Mouse (Mus musculus): ENCODE measurements around the gene Abhd11. TPM values are rescaled to one million over a fixed set of nuclear protein-coding genes. Genes with fewer than 3 reads are reported as not detected.

Abhd11 gene
- polyA plus RNA-seq, 1 experiment from 2014 or later, result 50.7 TPM

DNA sequence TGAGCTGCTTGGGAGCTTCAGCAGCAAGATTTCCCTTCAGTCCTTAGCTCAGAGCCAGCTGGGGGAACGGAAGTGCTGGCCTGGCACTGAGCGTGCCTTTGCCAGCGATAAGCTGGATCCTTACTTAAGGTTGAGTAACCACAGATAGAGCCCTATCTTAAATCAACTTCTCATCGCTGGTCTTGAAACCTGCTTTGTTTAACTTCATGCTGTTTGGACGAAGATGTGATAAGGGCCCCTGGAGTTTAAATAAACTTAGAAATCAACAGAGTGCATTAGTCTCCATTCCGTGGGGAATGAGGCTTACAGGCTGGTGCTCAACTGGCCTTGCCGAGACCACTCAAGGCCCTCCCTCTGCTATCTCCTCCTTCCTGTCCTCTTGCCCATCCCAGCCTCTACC is 34.7 kb upstream of the Abhd11 start:
- Histone ChIP-seq H3K36me3 (no peaks in the 10 kb centered on the region), H3K9me3 (no peaks in the 10 kb centered on the region), H3K4me2 (replicated peaks) (no peak overlapping the region), H3K4me1 (replicated peaks) (no peaks in the 10 kb centered on the region), H3K4me3 (replicated peaks) (no peak overlapping the region), H3K9ac (replicated peaks) (no peak overlapping the region), H3K27ac (no peak overlapping the region), H3K27me3 (no peaks in the 10 kb centered on the region)
- no peak for ATAC-seq
- 79% methylated on average over 7 of the region's 7 CpGs for WGBS

DNA sequence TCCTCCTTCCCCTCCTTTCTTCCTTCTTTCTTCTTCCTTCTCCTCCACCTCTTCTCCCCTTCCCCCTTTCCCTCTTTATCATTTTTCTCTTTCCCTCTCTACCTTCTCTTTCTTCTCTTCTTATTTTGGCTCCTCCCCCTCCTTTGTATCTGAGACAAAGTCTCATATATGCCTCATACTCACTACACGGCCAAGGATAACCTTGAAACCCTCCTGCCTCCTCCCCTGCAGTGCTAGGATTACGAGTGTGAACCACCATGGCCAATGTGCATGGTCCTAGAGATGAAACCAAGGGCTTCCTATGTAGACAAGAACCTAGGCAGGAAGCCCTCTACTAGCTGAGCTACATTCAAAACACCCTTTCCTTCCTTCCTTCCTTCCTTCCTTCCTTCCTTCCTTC is 34.0 kb upstream of the Abhd11 start:
- no peak overlapping the region for H3K4me3 ChIP-seq (replicated peaks)
- H3K9ac ChIP-seq (replicated peaks), result no peak overlapping the region
- ATAC-seq, result no peak
- no peaks in the 10 kb centered on the region for H3K27me3 ChIP-seq
- H3K36me3 ChIP-seq, result no peaks in the 10 kb centered on the region
- no peak overlapping the region for H3K4me2 ChIP-seq (replicated peaks)
- H3K27ac ChIP-seq, result no peak overlapping the region
- 62% methylated on average over 2 of the region's 2 CpGs for WGBS
- no peaks in the 10 kb centered on the region for H3K9me3 ChIP-seq
- H3K4me1 ChIP-seq (replicated peaks), result no peaks in the 10 kb centered on the region

- Histone ChIP-seq H3K27ac (no peak overlapping the region), H3K36me3 (no peaks in the 10 kb centered on the region), H3K9me3 (no peaks in the 10 kb centered on the region), H3K4me3 (replicated peaks) (no peak overlapping the region), H3K9ac (replicated peaks) (no peak overlapping the region), H3K4me2 (replicated peaks) (no peak overlapping the region), H3K4me1 (replicated peaks) (no peaks in the 10 kb centered on the region), H3K27me3 (no peaks in the 10 kb centered on the region)
- 88% methylated on average over 2 of the region's 2 CpGs for WGBS
- ATAC-seq, result no peak
Observed at GRCm38 (mm10) chr5:134976164-134976563, 32.8 kb upstream of the Abhd11 start.

DNA sequence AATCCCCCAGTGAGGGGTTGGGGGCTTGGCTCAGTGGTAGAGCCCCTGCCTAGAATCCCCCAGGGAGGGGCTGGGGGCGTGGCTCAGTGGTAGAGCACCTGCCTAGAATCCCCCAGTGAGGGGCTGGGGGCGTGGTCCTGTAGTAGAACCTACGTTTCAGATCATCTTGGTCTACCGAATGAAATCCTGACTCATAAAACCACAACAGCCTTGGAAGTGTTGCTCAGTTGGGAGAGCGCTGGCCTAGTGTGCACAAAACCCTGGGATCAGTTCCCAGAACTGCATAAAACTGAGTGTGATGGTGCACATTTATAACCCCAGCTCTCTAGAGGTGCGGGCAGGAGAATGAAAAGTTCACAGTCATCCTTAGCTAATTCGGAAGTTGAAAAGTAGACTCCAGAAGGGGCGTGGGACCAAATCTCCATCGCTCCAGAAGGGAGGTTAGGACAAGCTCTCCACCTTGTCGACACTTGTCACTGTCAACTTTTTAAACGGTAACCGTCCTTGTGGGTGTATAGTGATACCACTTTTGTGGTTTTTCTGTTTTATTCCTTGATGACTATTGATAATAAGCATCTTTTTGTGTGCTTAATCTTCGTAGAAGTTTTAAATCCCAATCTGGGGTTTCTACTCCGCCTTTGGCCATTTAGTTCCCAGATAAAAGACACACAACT is 32.2 kb upstream of the Abhd11 start:
- H3K27me3 ChIP-seq, result no peaks in the 10 kb centered on the region
- H3K4me3 ChIP-seq (replicated peaks), result no peak overlapping the region
- H3K36me3 ChIP-seq, result no peaks in the 10 kb centered on the region
- WGBS, result 86% methylated on average over 14 of the region's 14 CpGs
- no peak overlapping the region for H3K9ac ChIP-seq (replicated peaks)
- H3K27ac ChIP-seq, result no peak overlapping the region
- H3K4me1 ChIP-seq (replicated peaks), result no peaks in the 10 kb centered on the region
- no peaks in the 10 kb centered on the region for H3K9me3 ChIP-seq
- no peak for ATAC-seq
- no peak overlapping the region for H3K4me2 ChIP-seq (replicated peaks)

DNA sequence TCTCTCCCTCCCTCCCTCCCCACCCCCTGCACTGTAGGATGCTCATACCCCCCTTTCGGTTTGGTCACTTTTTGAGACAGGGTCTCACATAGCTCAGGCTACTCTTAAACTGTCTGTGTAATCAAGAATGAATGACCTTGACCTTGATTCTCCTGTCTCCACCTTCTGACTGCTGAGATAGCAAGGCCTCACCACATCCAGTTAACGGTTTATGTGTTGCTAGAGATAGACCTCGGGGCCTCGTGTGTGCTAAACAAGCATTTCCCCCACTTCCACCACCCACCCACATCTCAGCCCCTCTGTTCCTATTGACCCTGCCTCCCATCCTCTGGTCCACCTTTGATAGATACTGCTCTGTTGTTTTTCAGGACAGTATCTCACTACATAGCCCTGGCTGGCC is 31.1 kb upstream of the Abhd11 start:
- Histone ChIP-seq H3K4me3 (replicated peaks) (no peak overlapping the region), H3K36me3 (no peaks in the 10 kb centered on the region), H3K4me1 (replicated peaks) (no peaks in the 10 kb centered on the region), H3K4me2 (replicated peaks) (no peak overlapping the region), H3K9ac (replicated peaks) (no peak overlapping the region), H3K9me3 (no peaks in the 10 kb centered on the region), H3K27ac (no peak overlapping the region), H3K27me3 (no peaks in the 10 kb centered on the region)
- ATAC-seq, result no peak
- WGBS, result 90% methylated on average over 4 of the region's 4 CpGs

DNA sequence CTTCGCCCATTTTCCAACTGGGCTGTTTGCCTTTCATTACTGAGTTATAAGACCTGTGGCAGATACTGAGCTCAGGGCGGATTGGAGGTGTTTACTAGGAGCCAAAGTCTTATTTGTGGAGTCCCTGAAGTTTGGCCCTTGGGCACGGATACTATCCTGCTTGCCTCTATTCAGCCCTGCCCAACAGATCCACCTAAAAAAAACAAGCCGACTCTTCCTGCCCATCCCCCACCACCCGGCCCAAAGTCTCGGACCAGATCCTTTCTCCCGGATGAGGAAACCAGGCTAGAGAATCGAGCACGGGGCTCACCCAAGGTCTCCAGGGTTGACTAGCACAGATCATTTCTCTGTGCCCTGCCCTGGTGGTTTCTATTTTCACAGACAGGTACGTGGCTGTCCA is 27.8 kb upstream of the Abhd11 start:
- Histone ChIP-seq H3K27me3 (peaks cover 19% of the 10 kb centered on the region), H3K4me2 (replicated peaks) (no peak overlapping the region), H3K9ac (replicated peaks) (no peak overlapping the region), H3K4me3 (replicated peaks) (no peak overlapping the region), H3K9me3 (no peaks in the 10 kb centered on the region), H3K36me3 (no peaks in the 10 kb centered on the region), H3K27ac (no peak overlapping the region), H3K4me1 (replicated peaks) (peaks cover 14% of the 10 kb centered on the region)
- ATAC-seq, result no peak
- 72% methylated on average over 10 of the region's 10 CpGs for WGBS

- peaks cover 38% of the 10 kb centered on the region for H3K27me3 ChIP-seq
- no peaks in the 10 kb centered on the region for H3K36me3 ChIP-seq
- 89% methylated on average over 1 of the region's 1 CpGs for WGBS
- H3K4me1 ChIP-seq (replicated peaks), result peaks cover 25% of the 10 kb centered on the region
- no peak overlapping the region for H3K9ac ChIP-seq (replicated peaks)
- no peak overlapping the region for H3K27ac ChIP-seq
- H3K4me2 ChIP-seq (replicated peaks), result no peak overlapping the region
- H3K4me3 ChIP-seq (replicated peaks), result no peak overlapping the region
- no peak for ATAC-seq
- H3K9me3 ChIP-seq, result no peaks in the 10 kb centered on the region
Observed at GRCm38 (mm10) chr5:134983111-134983510, 25.8 kb upstream of the Abhd11 start.

DNA sequence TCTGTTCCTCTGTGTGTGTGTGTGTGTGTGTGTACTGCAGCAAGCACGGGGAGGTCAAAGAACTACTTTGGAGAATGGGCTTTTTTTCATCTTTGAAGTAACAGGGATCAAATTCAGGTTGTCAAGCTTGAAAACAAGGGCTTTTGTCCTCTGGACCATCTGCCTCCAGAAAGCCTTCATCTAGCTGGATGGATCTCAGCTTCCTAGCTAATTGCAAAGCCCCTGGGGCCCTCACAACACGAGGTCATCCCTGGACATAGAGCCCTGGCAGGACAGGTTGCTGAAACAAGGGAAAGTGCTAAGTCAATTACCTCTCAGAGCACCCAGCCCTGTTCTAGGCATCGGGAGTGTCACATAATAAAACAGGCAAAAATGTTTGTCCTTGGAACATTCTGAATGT is 25.2 kb upstream of the Abhd11 start:
- ATAC-seq, result no peak
- Histone ChIP-seq H3K4me2 (replicated peaks) (no peak overlapping the region), H3K9me3 (no peaks in the 10 kb centered on the region), H3K27ac (no peak overlapping the region), H3K36me3 (no peaks in the 10 kb centered on the region), H3K4me1 (replicated peaks) (peaks cover 25% of the 10 kb centered on the region), H3K4me3 (replicated peaks) (no peak overlapping the region), H3K27me3 (peaks cover 44% of the 10 kb centered on the region), H3K9ac (replicated peaks) (no peak overlapping the region)
- 3% methylated on average over 3 of the region's 3 CpGs for WGBS

DNA sequence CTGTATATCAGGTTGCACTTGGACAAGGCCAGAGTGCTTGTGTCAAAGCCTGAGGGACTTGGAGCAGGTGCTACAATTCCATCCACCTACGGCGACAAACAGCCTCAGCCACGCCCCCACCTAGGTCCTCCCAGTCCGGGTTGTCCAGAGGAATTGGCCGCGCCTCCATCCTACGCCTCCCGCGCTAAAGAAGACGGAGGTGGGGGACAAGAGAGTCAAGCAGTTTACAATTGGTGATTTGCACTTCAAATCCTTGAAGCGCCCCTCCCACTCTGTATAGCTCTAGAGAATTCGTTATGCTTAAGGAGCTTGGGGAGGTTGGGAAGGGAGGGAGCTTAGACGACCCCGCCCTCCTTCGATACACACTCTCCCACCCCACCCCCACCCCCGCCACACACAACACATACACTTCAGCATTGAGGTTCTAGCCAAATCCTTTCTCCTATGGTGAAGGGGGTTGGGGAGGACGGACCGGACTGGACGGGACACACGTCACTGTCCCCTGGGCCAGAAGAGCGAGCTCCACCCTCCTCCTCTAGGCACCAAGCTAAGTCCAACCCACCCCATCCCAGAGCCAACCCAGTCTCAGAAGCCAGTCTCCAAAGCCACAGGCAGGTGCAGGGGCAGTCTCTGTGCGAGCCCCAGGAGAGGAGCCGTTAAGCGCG is 23.2 kb upstream of the Abhd11 start, which contains the start of gene Cldn3:
Gene Cldn3 (plus strand): TSS at position 582 of the 665 bp plus-strand sequence.
- 1% methylated on average over 25 of the region's 25 CpGs for WGBS

DNA sequence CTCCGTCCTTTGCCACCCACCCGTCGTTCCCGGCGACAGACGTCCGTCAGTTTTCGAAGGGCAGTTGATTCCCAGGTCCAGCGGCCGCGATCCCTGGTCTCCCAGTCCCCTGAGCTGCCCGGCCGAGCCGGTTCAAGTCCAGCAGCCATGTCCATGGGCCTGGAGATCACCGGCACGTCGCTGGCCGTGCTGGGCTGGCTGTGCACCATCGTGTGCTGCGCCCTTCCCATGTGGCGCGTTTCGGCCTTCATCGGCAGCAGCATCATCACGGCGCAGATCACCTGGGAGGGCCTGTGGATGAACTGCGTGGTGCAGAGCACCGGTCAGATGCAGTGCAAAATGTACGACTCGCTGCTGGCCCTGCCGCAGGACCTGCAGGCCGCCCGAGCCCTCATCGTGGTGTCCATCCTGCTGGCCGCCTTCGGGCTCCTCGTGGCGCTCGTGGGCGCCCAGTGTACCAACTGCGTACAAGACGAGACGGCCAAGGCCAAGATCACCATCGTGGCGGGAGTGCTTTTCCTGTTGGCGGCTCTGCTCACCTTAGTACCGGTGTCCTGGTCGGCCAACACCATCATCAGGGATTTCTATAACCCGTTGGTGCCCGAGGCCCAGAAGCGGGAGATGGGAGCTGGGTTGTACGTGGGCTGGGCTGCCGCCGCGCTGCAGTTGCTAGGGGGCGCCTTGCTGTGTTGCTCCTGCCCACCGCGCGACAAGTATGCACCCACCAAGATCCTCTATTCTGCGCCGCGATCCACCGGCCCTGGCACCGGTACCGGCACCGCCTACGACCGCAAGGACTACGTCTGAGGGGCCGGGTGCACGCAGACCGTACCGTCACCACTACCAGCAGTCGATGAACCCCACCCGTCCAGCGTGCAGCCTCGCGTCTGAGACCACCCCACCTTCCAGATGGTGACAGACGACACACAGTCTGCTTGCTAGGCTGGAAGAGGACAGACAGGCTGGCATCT is 22.4 kb upstream of the Abhd11 start:
- peak overlapping the region; percentile 48 for H3K4me2 ChIP-seq (replicated peaks)
- H3K27me3 ChIP-seq, result peaks cover 61% of the 10 kb centered on the region
- no peak overlapping the region for H3K27ac ChIP-seq
- H3K4me1 ChIP-seq (replicated peaks), result peaks cover 25% of the 10 kb centered on the region
- no peak overlapping the region; the same call in 1 of the 2 replicates for H3K9ac ChIP-seq (replicated peaks)
- WGBS, result 3% methylated on average over 79 of the region's 79 CpGs
- H3K9me3 ChIP-seq, result no peaks in the 10 kb centered on the region
- H3K4me3 ChIP-seq (replicated peaks), result peak overlapping the region; percentile 27
- peak; percentile 41; the same call in 1 of the 2 replicates for ATAC-seq
- H3K36me3 ChIP-seq, result no peaks in the 10 kb centered on the region

More for the DNA sequence above, 23.2 kb upstream of the Abhd11 start, which contains the start of gene Cldn3:
- Histone ChIP-seq H3K9ac (replicated peaks) (no peak within 1 kb of the TSS; the same call in 1 of the 2 replicates), H3K36me3 (no peaks in the 10 kb centered on the region), H3K27ac (no peak within 1 kb of the TSS), H3K27me3 (peaks cover 61% of the 10 kb centered on the region), H3K9me3 (no peaks in the 10 kb centered on the region), H3K4me3 (replicated peaks) (peak within 1 kb of the TSS; percentile 27), H3K4me2 (replicated peaks) (peak within 1 kb of the TSS; percentile 48), H3K4me1 (replicated peaks) (peaks cover 25% of the 10 kb centered on the region)
- ATAC-seq, result peak; percentile 62

GRCm38 (mm10) chr5:134989166-134989565 is 19.8 kb upstream of the Abhd11 start:
- no peak overlapping the region for H3K4me2 ChIP-seq (replicated peaks)
- H3K27ac ChIP-seq, result no peak overlapping the region

GRCm38 (mm10) chr5:134989741-134990140 is 19.2 kb upstream of the Abhd11 start:
- H3K27me3 ChIP-seq, result peaks cover 56% of the 10 kb centered on the region
- H3K36me3 ChIP-seq, result no peaks in the 10 kb centered on the region
- no peak overlapping the region for H3K27ac ChIP-seq
- no peak for ATAC-seq
- no peaks in the 10 kb centered on the region for H3K9me3 ChIP-seq
- no peak overlapping the region for H3K9ac ChIP-seq (replicated peaks)
- WGBS, result 74% methylated on average over 6 of the region's 6 CpGs
- H3K4me3 ChIP-seq (replicated peaks), result no peak overlapping the region
- H3K4me1 ChIP-seq (replicated peaks), result peaks cover 20% of the 10 kb centered on the region
- H3K4me2 ChIP-seq (replicated peaks), result no peak overlapping the region

More at GRCm38 (mm10) chr5:134989166-134989565, 19.8 kb upstream of the Abhd11 start:
- ATAC-seq, result no peak
- Histone ChIP-seq H3K4me1 (replicated peaks) (peaks cover 20% of the 10 kb centered on the region), H3K9me3 (no peaks in the 10 kb centered on the region), H3K36me3 (no peaks in the 10 kb centered on the region), H3K27me3 (peaks cover 61% of the 10 kb centered on the region), H3K4me3 (replicated peaks) (no peak overlapping the region), H3K9ac (replicated peaks) (no peak overlapping the region)
- 75% methylated on average over 11 of the region's 11 CpGs for WGBS

All from midbrain, embryonic 13.5 days (tissue).